Mouse (Mus musculus) liver, embryonic 14.5 days (tissue): Measurements from ENCODE around the gene Gna14. TPM values are rescaled to one million over a fixed set of nuclear protein-coding genes. Genes with fewer than 3 reads are reported as not detected.

Experiments
- ATAC-seq: fragments of 200-750 bp; cut with Nextera tagmentation; 2 replicates; pipeline ENCODE4 v1.8.0; 2017; ENCODE audit warnings: moderate number of reproducible peaks, mild to moderate bottlenecking, moderate library complexity; ENCODE audit not compliant: insufficient read depth
- DNase-seq, 3 experiments: peaks; one replicate each; pipeline ENCODE4 v3.0.0-alpha.2; 2012 to 2013; ENCODE audit warnings: low read depth in 3 of 3, low spot score in 3 of 3
- H3K27ac ChIP-seq: fragments of 300-500 bp; sonication (generic); 2 replicates; pipeline ENCODE4 v1.5.1; 2014; ENCODE audit warnings: moderate library complexity, mild to moderate bottlenecking, control low read depth, inconsistent platforms
- H3K27me3 ChIP-seq: fragments of 300-500 bp; sonication (generic); 2 replicates; pipeline ENCODE4 v1.6.1; 2014; ENCODE audit warnings: mild to moderate bottlenecking, low read length, moderate library complexity; ENCODE audit not compliant: control insufficient read depth, insufficient read depth
- H3K36me3 ChIP-seq: fragments of 300-500 bp; sonication (generic); replicated peaks from 2 replicates; pipeline ENCODE4 v1.6.1; 2014; ENCODE audit warnings: low read depth; ENCODE audit not compliant: control insufficient read depth, insufficient read depth
- H3K4me1 ChIP-seq, 2 experiments: fragments of 200-500 bp in 1 of 2; fragments of 300-500 bp in 1 of 2; sonication (generic) in 1 of 2; replicated peaks; 2 replicates each; pipeline ENCODE4 v1.6.1; 2012 to 2014; ENCODE audit warnings: antibody characterized with exemption in 1 of 2, inconsistent platforms in 1 of 2, low read length in 1 of 2; ENCODE audit not compliant: control insufficient read depth in 2 of 2, insufficient read depth in 2 of 2
- H3K4me2 ChIP-seq: fragments of 300-500 bp; sonication (generic); 2 replicates; pipeline ENCODE4 v1.6.1; 2014; ENCODE audit warnings: low read depth, mild to moderate bottlenecking, control low read depth, moderate library complexity
- H3K4me3 ChIP-seq, 2 experiments: fragments of 200-500 bp in 1 of 2; fragments of 300-500 bp in 1 of 2; sonication (generic) in 1 of 2; 2 replicates each; pipeline ENCODE4 v1.5.1; 2012 to 2014; ENCODE audit warnings: low read depth in 2 of 2, low read length in 2 of 2, mild to moderate bottlenecking in 2 of 2, control low read depth in 1 of 2, inconsistent platforms in 1 of 2, moderate library complexity in 1 of 2; ENCODE audit not compliant: insufficient read depth in 1 of 2
- H3K9ac ChIP-seq: fragments of 300-500 bp; sonication (generic); replicated peaks from 2 replicates; pipeline ENCODE4 v1.6.1; 2014; ENCODE audit warnings: mild to moderate bottlenecking, control low read depth, moderate library complexity
- H3K9me3 ChIP-seq: fragments of 300-500 bp; sonication (generic); 2 replicates; pipeline ENCODE4 v1.6.1; 2016; ENCODE audit warnings: low read length, mixed read lengths; ENCODE audit not compliant: control insufficient read depth
- CTCF ChIP-seq: IDR thresholded peaks from 2 replicates; pipeline ENCODE4 v1.5.1; 2016; ENCODE audit warnings: antibody characterized with exemption, low read depth, control low read depth
- EP300 ChIP-seq: IDR thresholded peaks from 2 replicates; pipeline ENCODE4 v1.6.1; 2016; ENCODE audit warnings: antibody characterized with exemption, low read depth
- WGBS: fragments of 180-500 bp; shearing (Covaris S2); extraction: QIAGEN DNeasy Blood & Tissue Kit; methylation state at CpG from one replicate; pipeline ENCODE4 v1.1.7; 2014; ENCODE audit not compliant: insufficient replicate concordance; 5-methylcytosine and 5-hydroxymethylcytosine counted together
- polyA plus RNA-seq, 2 experiments: library from polyadenylated mRNA; depleted of rRNA in 1 of 2; stranded (reverse) in 1 of 2; unstranded in 1 of 2; fragments of >200 nt; fragmentation: Nextera tagmentation in 1 of 2; extraction: Ambion mirVana in 1 of 2; gene quantifications; 2 replicates each; pipeline versions ENCODE4 v1.2.1 to v1.2.3; 2012 to 2014

Gna14 gene
- polyA plus RNA-seq, 2 experiments: 0.85 to 0.87 TPM

DNA sequence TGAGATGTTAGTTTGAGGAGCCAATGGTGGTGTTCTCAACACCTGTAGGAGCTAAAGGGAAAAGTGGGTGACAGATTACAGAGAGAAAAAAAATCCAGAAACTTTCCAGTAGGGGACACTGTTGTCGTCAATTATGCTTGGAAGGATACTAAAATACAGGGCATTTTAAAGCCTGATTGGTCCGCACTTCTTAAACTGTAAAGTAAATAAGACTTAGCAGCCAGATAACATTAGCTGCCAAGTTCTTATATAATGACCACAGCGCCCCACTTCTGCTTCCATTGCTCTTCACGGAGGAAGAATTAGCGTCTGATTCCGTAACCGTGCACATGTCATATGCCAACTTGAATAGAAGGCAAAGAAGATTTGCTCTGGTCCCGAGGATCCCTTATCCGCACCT, 683 bp upstream of the Gna14 start:
- H3K27ac ChIP-seq: no peak overlapping the region
- ATAC-seq: no peak
- WGBS: 19% methylated on average over 9 of the region's 9 CpGs
- peak in 1 of 3 experiments; percentile 28 for DNase-seq
- no peaks in the 10 kb centered on the region for H3K9me3 ChIP-seq
- peak overlapping the region; percentile 78 for H3K4me2 ChIP-seq
- TF ChIP-seq EP300 (no peak), CTCF (peak; percentile 44)
- peaks cover 13% of the 10 kb centered on the region for H3K27me3 ChIP-seq
- peak overlapping the region in 1 of 2 experiments; percentile 49; a peak in 3 of 4 replicates for H3K4me3 ChIP-seq
- H3K4me1 ChIP-seq: 0 out of 4 replicates have a peak, but pooled peaks cover 0 to 2% of the 10 kb centered on the region in 2 experiments
- H3K36me3 ChIP-seq: no peaks in the 10 kb centered on the region
- no peak overlapping the region for H3K9ac ChIP-seq

DNA sequence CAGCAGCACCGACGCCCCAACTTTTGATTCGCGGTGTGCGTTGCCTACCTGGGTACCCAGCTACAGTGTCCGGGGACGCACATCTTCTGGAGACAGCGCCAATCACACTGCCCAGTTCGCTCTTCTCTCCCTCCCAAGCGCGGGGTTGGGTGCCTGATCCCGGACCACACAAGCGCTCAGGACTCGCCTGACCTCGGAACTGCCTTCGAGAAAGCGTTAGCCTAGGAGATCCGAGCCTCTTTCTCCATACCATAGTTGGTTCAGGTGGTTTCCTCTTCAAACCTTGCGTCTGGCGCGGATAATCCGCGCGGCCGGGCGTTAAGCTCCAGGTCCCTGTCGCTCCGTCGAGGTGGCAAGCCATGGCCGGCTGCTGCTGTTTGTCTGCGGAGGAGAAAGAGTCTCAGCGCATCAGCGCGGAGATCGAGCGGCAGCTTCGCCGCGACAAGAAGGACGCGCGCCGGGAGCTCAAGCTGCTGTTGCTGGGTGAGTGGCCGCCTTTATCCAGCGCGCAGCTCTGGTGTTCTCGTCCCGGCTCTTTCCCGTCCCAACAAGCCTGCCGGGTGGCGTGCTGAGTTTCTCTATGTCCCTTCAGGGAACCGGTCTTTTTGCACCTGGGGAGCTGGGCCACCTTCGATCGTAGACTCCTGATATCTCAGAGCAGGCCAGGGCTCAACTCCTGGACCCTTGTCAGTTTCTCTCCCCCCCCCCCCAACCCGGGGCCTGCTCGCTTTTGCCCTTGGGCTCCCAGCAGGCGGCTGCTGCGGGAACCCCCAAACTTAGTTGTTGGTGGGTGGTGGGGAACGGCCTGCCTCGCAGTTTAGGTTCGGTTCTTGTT, 990 bp downstream of the Gna14 start:
- ATAC-seq: peak; percentile 29; the same call in 1 of the 2 replicates
- no peak overlapping the region for H3K27ac ChIP-seq
- H3K9me3 ChIP-seq: no peaks in the 10 kb centered on the region

DNA sequence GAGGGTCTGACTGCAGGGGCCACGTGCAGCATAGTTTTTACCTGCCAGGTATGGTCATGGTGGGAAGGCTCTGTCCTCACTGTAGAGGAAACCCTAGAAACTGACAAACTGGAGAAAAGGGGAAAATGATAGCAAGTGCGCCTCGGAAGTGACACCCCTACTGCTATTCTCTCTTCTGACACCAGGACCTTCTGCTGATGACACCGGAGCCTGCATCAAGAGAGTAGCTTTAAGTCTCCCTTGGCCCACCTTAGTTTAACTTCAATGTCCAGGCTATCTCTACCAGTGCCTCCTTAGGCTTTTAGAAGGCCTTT, 1.6 kb downstream of the Gna14 start:
- H3K27me3 ChIP-seq: peaks cover 13% of the 10 kb centered on the region
- H3K4me3 ChIP-seq: peak overlapping the region in 1 of 2 experiments; percentile 49; a peak in 1 of 4 replicates
- WGBS: 45% methylated on average over 4 of the region's 4 CpGs
- no peaks in the 10 kb centered on the region for H3K36me3 ChIP-seq
- TF ChIP-seq CTCF (no peak), EP300 (no peak)
- DNase-seq: no peak
- H3K9me3 ChIP-seq: no peaks in the 10 kb centered on the region
- H3K9ac ChIP-seq: no peak overlapping the region
- no peak overlapping the region for H3K27ac ChIP-seq
- H3K4me1 ChIP-seq: 0 out of 4 replicates have a peak, but pooled peaks cover 0 to 2% of the 10 kb centered on the region in 2 experiments
- H3K4me2 ChIP-seq: peak overlapping the region; percentile 78
- no peak for ATAC-seq

More for the DNA sequence above, 990 bp downstream of the Gna14 start:
- TF ChIP-seq CTCF (no peak), EP300 (no peak)
- 0 out of 4 replicates have a peak, but pooled peaks cover 0 to 2% of the 10 kb centered on the region in 2 experiments for H3K4me1 ChIP-seq
- WGBS: 4% methylated on average over 61 of the region's 61 CpGs
- no peak for DNase-seq
- peak overlapping the region; percentile 78 for H3K4me2 ChIP-seq
- H3K27me3 ChIP-seq: peaks cover 13% of the 10 kb centered on the region
- H3K36me3 ChIP-seq: no peaks in the 10 kb centered on the region
- peak overlapping the region; percentile 39 to 49 for H3K4me3 ChIP-seq
- no peak overlapping the region; the same call in 1 of the 2 replicates for H3K9ac ChIP-seq

DNA sequence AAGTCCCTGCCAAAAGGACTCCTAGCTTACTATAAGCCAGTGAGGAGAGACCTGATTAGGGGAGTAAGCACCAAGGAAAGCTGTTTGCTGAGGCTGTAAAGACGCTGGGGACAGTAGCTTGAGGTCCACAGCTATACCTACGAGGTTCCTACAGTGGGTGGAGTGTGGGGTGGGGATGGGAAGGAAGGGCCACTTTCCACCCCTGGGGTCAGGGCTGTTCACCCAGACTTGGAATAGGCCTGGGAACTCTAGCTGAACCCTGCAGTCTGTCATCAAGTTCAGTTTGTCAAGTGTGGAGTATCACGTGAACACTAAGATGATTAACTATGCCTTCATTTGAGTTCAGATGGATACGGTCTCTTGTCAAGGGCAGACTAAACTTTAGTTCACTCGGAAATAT, 2.3 kb downstream of the Gna14 start:
- H3K4me2 ChIP-seq: no peak overlapping the region
- H3K9me3 ChIP-seq: no peaks in the 10 kb centered on the region
- ATAC-seq (no peak), DNase-seq (no peak)
- peaks cover 13% of the 10 kb centered on the region for H3K27me3 ChIP-seq
- 46% methylated on average over 5 of the region's 5 CpGs for WGBS
- no peak overlapping the region for H3K27ac ChIP-seq
- H3K9ac ChIP-seq: no peak overlapping the region
- H3K4me1 ChIP-seq: peaks cover 0 to 3% of the 10 kb centered on the region in 2 experiments; a peak in 1 of 4 replicates
- H3K4me3 ChIP-seq: no peak overlapping the region
- TF ChIP-seq CTCF (no peak), EP300 (no peak)
- no peaks in the 10 kb centered on the region for H3K36me3 ChIP-seq

DNA sequence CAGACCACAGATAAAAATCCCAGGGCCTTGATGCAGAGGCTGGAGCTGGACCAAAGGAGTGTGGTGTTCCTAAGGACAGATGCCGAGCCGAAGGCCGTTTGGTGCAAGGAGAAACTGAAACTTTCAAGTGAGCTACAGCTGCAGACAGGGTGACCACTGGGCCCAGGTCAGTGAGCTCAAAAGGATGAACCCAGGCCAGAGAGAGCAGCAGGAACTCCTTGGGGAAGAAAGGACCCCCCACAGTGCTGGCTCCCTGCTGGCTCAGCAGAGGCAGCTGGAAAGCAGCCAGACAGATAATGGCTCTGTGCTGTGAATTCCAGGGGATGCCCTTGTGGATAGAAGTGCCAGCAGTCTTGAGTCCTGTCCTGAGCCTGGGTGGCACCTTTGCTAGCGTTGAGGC, 3.7 kb downstream of the Gna14 start:
- Histone ChIP-seq H3K9ac (no peak overlapping the region), H3K4me1 (peaks cover 0 to 5% of the 10 kb centered on the region in 2 experiments; a peak in 1 of 4 replicates), H3K4me3 (no peak overlapping the region), H3K4me2 (no peak overlapping the region), H3K27ac (no peak overlapping the region), H3K9me3 (no peaks in the 10 kb centered on the region), H3K36me3 (no peaks in the 10 kb centered on the region), H3K27me3 (peaks cover 13% of the 10 kb centered on the region)
- ATAC-seq (no peak), DNase-seq (no peak)
- WGBS: 77% methylated on average over 4 of the region's 4 CpGs
- TF ChIP-seq CTCF (no peak), EP300 (no peak)
